Mouse (Mus musculus): ENCODE measurements around the gene Numbl.

DNA sequence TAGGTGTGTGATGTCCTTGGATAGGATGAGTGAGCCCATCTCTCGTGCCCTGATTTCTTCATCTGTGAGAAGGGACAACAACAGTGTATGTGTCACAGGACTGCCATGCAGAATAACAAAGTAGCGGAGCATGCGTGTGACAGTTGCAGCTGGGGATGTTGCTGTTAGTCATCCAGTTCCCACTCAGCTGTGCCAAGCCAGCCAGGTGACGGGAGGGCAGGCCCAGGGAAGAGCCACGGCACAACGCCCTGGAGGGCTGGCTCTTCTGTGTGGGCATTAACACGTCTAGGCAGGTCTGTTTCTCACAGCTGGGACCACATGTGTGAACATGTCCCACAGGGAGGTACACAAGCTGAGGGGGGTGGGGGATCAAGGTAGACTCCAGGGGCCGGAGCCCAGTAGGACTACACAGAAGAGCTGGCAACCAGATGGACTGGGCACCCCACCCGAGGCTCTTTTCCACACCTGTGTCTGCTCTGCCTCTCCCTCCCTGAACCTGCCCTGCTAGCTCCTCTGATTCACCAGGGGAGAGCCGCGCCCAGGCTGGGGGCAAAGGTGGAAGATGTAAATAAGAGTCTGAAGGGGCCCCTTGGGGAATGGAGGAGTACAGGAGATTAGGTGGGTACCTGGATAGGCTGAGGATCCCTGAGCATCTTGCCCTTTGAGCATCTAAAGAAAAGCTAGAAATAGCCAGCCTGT, 33.2 kb upstream of the Numbl start:
- TF ChIP-seq CTCF (IDR thresholded peaks at IDR 0.05; ENCODE audit: low read depth) (no peak), EP300 (IDR thresholded peaks at IDR 0.05; ENCODE audit: low read depth) (no peak)

Measured in heart, postnatal 0 days (tissue).